Mouse (Mus musculus): ENCODE data around the gene Fam186b. TPM values are rescaled to one million over a fixed set of nuclear protein-coding genes. Genes with fewer than 3 reads are reported as not detected.
A peak's percentile ranks its signal among the peaks of the same experiment; 100 is the strongest.

The Fam186b gene
- polyA plus RNA-seq, 1 experiment: not detected

DNA sequence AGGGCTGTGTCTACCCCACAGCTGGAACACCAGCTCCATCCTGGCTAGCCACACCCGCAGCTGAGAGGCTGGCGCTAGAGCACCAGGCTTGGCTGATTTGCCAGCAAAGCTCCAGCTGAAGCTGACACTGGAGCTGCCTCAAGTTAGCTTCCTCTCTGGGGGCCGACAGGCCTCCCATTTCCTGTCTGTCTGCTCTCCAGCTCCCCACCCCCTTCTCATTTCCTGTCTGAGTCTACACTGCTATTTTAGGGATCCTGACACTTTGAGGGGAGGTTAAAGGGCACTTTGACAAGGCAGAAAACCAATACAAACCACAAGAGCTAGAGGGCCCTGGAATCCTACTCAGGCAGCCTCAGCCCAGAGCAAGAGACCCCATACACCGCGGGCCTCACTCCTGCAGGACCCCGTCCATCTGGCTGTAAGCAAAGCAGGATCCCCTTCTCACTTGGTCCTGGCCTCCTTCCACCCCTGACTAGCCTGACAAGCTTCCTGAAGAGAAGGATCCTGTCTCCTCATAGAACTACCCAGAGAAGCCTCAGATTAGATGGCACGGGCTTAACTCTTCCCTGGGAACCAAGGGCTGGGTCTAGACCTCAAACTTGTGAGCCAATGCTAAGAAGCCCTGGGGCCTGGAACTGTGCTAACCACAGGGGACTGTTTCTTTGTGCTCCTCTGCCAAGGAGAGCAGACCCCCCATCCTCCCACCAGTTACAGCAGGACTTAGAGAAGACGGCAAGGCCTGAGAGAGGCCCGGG lies 37.4 kb upstream of the Fam186b start:
- Histone ChIP-seq H3K9ac (ENCODE audit: low read depth, poor library complexity, severe bottlenecking) (no peak overlapping the region), H3K4me3 (ENCODE audit: low read depth, low read length) (no peak overlapping the region), H3K27me3 (ENCODE audit: control insufficient read depth, insufficient read depth, low read length, poor library complexity, severe bottlenecking) (no peaks in the 10 kb centered on the region), H3K4me1 (ENCODE audit: control insufficient read depth, insufficient read depth, low read length) (no peaks in the 10 kb centered on the region), H3K27ac (ENCODE audit: insufficient read depth, low read length) (no peak overlapping the region), H3K36me3 (ENCODE audit: control insufficient read depth, insufficient read depth, low read length, poor library complexity, severe bottlenecking) (no peaks in the 10 kb centered on the region), H3K9me3 (replicated peaks; ENCODE audit: control insufficient read depth, insufficient read depth, low read length, poor library complexity, severe bottlenecking) (no peaks in the 10 kb centered on the region)
- TF ChIP-seq CTCF (IDR thresholded peaks at IDR 0.05; ENCODE audit: low read depth, low read length) (no peak), POLR2A (IDR thresholded peaks at IDR 0.05; ENCODE audit: insufficient read depth, low read length) (no peak), EP300 (IDR thresholded peaks at IDR 0.05; ENCODE audit: insufficient read depth, low read depth, low read length) (no peak)

DNA sequence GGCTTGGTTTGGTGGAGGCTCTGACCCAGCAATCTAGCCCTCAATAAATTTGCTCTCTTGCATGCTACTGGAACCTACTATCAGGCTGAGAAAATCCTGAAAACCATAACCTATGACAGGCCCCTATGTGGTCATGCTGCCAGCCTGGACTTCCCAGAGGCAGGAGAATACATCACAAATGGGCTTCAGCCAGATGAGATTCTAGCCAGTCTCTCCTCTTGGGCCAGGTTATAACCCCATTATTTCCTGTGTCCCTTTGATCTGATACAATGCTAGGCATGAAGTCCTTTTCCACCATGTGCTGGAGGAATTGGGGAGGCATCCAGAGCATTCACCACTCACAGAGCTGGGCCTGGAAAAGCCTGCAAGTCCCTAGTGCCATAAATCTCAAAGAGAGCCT lies 36.4 kb upstream of the Fam186b start:
- H3K4me1 ChIP-seq (ENCODE audit: control insufficient read depth, insufficient read depth, low read length): no peaks in the 10 kb centered on the region
- H3K9ac ChIP-seq (ENCODE audit: low read depth, poor library complexity, severe bottlenecking): no peak overlapping the region
- no peaks in the 10 kb centered on the region for H3K9me3 ChIP-seq (replicated peaks; ENCODE audit: control insufficient read depth, insufficient read depth, low read length, poor library complexity, severe bottlenecking)
- H3K27me3 ChIP-seq (ENCODE audit: control insufficient read depth, insufficient read depth, low read length, poor library complexity, severe bottlenecking): no peaks in the 10 kb centered on the region
- no peak overlapping the region for H3K27ac ChIP-seq (ENCODE audit: insufficient read depth, low read length)
- TF ChIP-seq CTCF (IDR thresholded peaks at IDR 0.05; ENCODE audit: low read depth, low read length) (no peak), POLR2A (IDR thresholded peaks at IDR 0.05; ENCODE audit: insufficient read depth, low read length) (no peak), EP300 (IDR thresholded peaks at IDR 0.05; ENCODE audit: insufficient read depth, low read depth, low read length) (no peak)
- H3K4me3 ChIP-seq (ENCODE audit: low read depth, low read length): no peak overlapping the region
- no peaks in the 10 kb centered on the region for H3K36me3 ChIP-seq (ENCODE audit: control insufficient read depth, insufficient read depth, low read length, poor library complexity, severe bottlenecking)

- Histone ChIP-seq H3K9ac (ENCODE audit: low read depth, poor library complexity, severe bottlenecking) (no peak overlapping the region), H3K27ac (ENCODE audit: insufficient read depth, low read length) (no peak overlapping the region), H3K4me1 (ENCODE audit: control insufficient read depth, insufficient read depth, low read length) (no peaks in the 10 kb centered on the region), H3K4me3 (ENCODE audit: low read depth, low read length) (no peak overlapping the region), H3K27me3 (ENCODE audit: control insufficient read depth, insufficient read depth, low read length, poor library complexity, severe bottlenecking) (no peaks in the 10 kb centered on the region), H3K36me3 (ENCODE audit: control insufficient read depth, insufficient read depth, low read length, poor library complexity, severe bottlenecking) (no peaks in the 10 kb centered on the region), H3K9me3 (replicated peaks; ENCODE audit: control insufficient read depth, insufficient read depth, low read length, poor library complexity, severe bottlenecking) (no peaks in the 10 kb centered on the region)
- TF ChIP-seq EP300 (IDR thresholded peaks at IDR 0.05; ENCODE audit: insufficient read depth, low read depth, low read length) (no peak), CTCF (IDR thresholded peaks at IDR 0.05; ENCODE audit: low read depth, low read length) (no peak), POLR2A (IDR thresholded peaks at IDR 0.05; ENCODE audit: insufficient read depth, low read length) (no peak)
Measured at GRCm38 (mm10) chr15:99331341-99331740, 35.7 kb upstream of the Fam186b start.

DNA sequence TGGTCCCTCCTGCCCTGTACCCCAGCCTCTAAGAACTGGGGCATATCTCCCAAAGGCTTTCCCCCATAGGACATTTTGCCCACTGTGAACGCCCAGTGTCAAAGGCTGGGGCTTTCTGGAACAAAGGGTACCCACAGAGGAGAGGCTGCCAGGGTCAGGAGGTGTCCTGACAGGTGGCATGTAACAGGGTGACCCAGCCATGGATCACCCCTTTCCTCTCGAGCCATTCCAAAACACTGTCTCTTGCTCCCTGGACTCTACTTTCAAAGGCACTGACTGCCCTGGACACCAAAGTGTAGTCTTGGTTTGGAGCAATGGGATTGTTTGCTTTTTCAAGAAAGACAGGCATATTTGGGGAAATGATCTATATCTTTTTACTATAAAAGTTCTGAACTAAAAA lies 34.6 kb upstream of the Fam186b start:
- no peak for TF ChIP-seq EP300 (IDR thresholded peaks at IDR 0.05; ENCODE audit: insufficient read depth, low read depth, low read length)
- no peak for TF ChIP-seq CTCF (IDR thresholded peaks at IDR 0.05; ENCODE audit: low read depth, low read length)
- TF ChIP-seq POLR2A (IDR thresholded peaks at IDR 0.05; ENCODE audit: insufficient read depth, low read length): no peak
- Histone ChIP-seq H3K9ac (ENCODE audit: low read depth, poor library complexity, severe bottlenecking) (no peak overlapping the region), H3K4me3 (ENCODE audit: low read depth, low read length) (no peak overlapping the region), H3K27ac (ENCODE audit: insufficient read depth, low read length) (no peak overlapping the region), H3K9me3 (replicated peaks; ENCODE audit: control insufficient read depth, insufficient read depth, low read length, poor library complexity, severe bottlenecking) (no peaks in the 10 kb centered on the region), H3K27me3 (ENCODE audit: control insufficient read depth, insufficient read depth, low read length, poor library complexity, severe bottlenecking) (no peaks in the 10 kb centered on the region), H3K4me1 (ENCODE audit: control insufficient read depth, insufficient read depth, low read length) (no peaks in the 10 kb centered on the region), H3K36me3 (ENCODE audit: control insufficient read depth, insufficient read depth, low read length, poor library complexity, severe bottlenecking) (no peaks in the 10 kb centered on the region)

GRCm38 (mm10) chr15:99328011-99328410 lies 32.3 kb upstream of the Fam186b start:
- H3K4me1 ChIP-seq (ENCODE audit: control insufficient read depth, insufficient read depth, low read length): no peaks in the 10 kb centered on the region
- H3K4me3 ChIP-seq (ENCODE audit: low read depth, low read length): no peak overlapping the region
- TF ChIP-seq EP300 (IDR thresholded peaks at IDR 0.05; ENCODE audit: insufficient read depth, low read depth, low read length) (no peak), POLR2A (IDR thresholded peaks at IDR 0.05; ENCODE audit: insufficient read depth, low read length) (no peak), CTCF (IDR thresholded peaks at IDR 0.05; ENCODE audit: low read depth, low read length) (no peak)
- H3K36me3 ChIP-seq (ENCODE audit: control insufficient read depth, insufficient read depth, low read length, poor library complexity, severe bottlenecking): no peaks in the 10 kb centered on the region
- H3K9me3 ChIP-seq (replicated peaks; ENCODE audit: control insufficient read depth, insufficient read depth, low read length, poor library complexity, severe bottlenecking): no peaks in the 10 kb centered on the region
- H3K9ac ChIP-seq (ENCODE audit: low read depth, poor library complexity, severe bottlenecking): no peak overlapping the region
- H3K27me3 ChIP-seq (ENCODE audit: control insufficient read depth, insufficient read depth, low read length, poor library complexity, severe bottlenecking): no peaks in the 10 kb centered on the region
- no peak overlapping the region for H3K27ac ChIP-seq (ENCODE audit: insufficient read depth, low read length)

DNA sequence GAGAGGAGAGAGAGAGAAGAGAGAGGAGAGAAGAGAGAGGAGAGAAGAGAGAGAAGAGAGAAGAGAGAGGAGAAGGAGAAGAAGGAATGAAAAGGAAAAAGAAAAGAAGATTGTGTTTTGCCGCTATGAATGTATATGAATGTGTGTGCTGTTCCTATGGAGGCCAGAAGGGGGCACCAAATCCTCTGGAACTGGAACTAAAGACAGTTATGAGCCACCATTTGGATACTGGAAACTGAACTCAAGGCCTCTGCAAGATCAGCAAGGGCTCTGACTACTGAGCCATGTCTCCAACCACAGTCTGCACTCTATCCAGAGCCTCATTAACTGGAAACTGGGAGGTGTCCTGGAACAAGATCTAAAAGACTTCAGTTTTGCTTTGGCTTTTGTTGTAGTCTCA lies 31.3 kb upstream of the Fam186b start:
- H3K4me1 ChIP-seq (ENCODE audit: control insufficient read depth, insufficient read depth, low read length): no peaks in the 10 kb centered on the region

More for the DNA sequence above, 31.3 kb upstream of the Fam186b start:
- Histone ChIP-seq H3K27me3 (ENCODE audit: control insufficient read depth, insufficient read depth, low read length, poor library complexity, severe bottlenecking) (no peaks in the 10 kb centered on the region), H3K4me3 (ENCODE audit: low read depth, low read length) (no peak overlapping the region), H3K27ac (ENCODE audit: insufficient read depth, low read length) (no peak overlapping the region), H3K9me3 (replicated peaks; ENCODE audit: control insufficient read depth, insufficient read depth, low read length, poor library complexity, severe bottlenecking) (no peaks in the 10 kb centered on the region), H3K9ac (ENCODE audit: low read depth, poor library complexity, severe bottlenecking) (no peak overlapping the region), H3K36me3 (ENCODE audit: control insufficient read depth, insufficient read depth, low read length, poor library complexity, severe bottlenecking) (0 out of 2 replicates have a peak, but pooled peaks cover 2% of the 10 kb centered on the region)
- peak; percentile 24 for TF ChIP-seq CTCF (IDR thresholded peaks at IDR 0.05; ENCODE audit: low read depth, low read length)
- no peak for TF ChIP-seq EP300 (IDR thresholded peaks at IDR 0.05; ENCODE audit: insufficient read depth, low read depth, low read length)

Data from ES-Bruce4 (cell line).